Mouse (Mus musculus): Measurements from ENCODE around the gene Emd.

The Emd gene

GRCm38 (mm10) chrX:74277916-74278315 is 23.4 kb downstream of the Emd start:
- no peak for DNase-seq

GRCm38 (mm10) chrX:74281041-74281731 is 26.7 kb downstream of the Emd start:
- DNase-seq, result no peak

- DNase-seq, result peak; percentile 81
Measured at GRCm38 (mm10) chrX:74281732-74282394, 27.4 kb downstream of the Emd start, which contains the start of the genes Taz and Dnase1l1. Gene Taz (plus strand): TSS chrX:74281912. Gene Dnase1l1 (minus strand): TSS chrX:74282337.

GRCm38 (mm10) chrX:74282395-74283091 is 28.1 kb downstream of the Emd start:
- peak; percentile 87 for DNase-seq

- no peak for DNase-seq
Measured at GRCm38 (mm10) chrX:74283092-74283437, 28.6 kb downstream of the Emd start.

- DNase-seq, result no peak
Measured at GRCm38 (mm10) chrX:74293431-74293830, 38.9 kb downstream of the Emd start.

GRCm38 (mm10) chrX:74296538-74297448 is 42.3 kb downstream of the Emd start, which contains the start of gene Atp6ap1:
Gene Atp6ap1 (plus strand): TSS chrX:74297097.
- DNase-seq, result peak; percentile 96

- no peak for DNase-seq
Measured at GRCm38 (mm10) chrX:74298348-74298747, 43.9 kb downstream of the Emd start.

- no peak for DNase-seq
Measured at GRCm38 (mm10) chrX:74299721-74300120, 45.2 kb downstream of the Emd start.

GRCm38 (mm10) chrX:74304867-74305700 is 50.6 kb downstream of the Emd start, which contains the start of gene Gdi1:
Gene Gdi1 (plus strand): TSS chrX:74304998.
- peak; percentile 73 for DNase-seq

Measured in cerebellum, adult 11-12 months (tissue).